Mouse (Mus musculus) Patski (cell line): ENCODE measurements around the gene Prrc2b. TPM values are rescaled to one million over a fixed set of nuclear protein-coding genes. Genes with fewer than 3 reads are reported as not detected.

Experiments used
- ATAC-seq: fragments of 100-300 bp; one replicate; pipeline ENCODE4 v1.8.0; 2021
- CTCF ChIA-PET: fragments of 350-600 bp; sonication (Branson Sonifier 250); formaldehyde crosslinking; loops from one replicate; lab custom pipeline; 2022; ENCODE audit warnings: inconsistent platforms; lab: Charles Lee
- POLR2A ChIA-PET: fragments of 350-600 bp; sonication (Branson Sonifier 250); formaldehyde crosslinking; loops from one replicate; lab custom pipeline; 2022; ENCODE audit warnings: antibody characterized with exemption, inconsistent platforms; lab: Charles Lee
- DNase-seq: peaks from one replicate; pipeline ENCODE4 v3.0.0-alpha.2; 2011; ENCODE audit warnings: low read depth, low spot score
- H3K27me3 ChIP-seq: fragments of 371-371 bp; one replicate; pipeline ENCODE4 v1.5.1; 2021
- CTCF ChIP-seq: fragments of 100-300 bp; IDR thresholded peaks from one replicate; pipeline ENCODE4 v1.5.1; 2021
- in situ Hi-C: fragments of 300-500 bp; cut with MboI; formaldehyde crosslinking; loops from 3 replicates; pipeline ENCODE4 v1.11.1; 2018; ENCODE audit warnings: low pct_unique_long_range_greater_than_20kb, mixed read lengths
- polyA plus RNA-seq: library from polyadenylated mRNA; unstranded; gene quantifications from one replicate; pipeline ENCODE4 v1.2.3, GENCODE M21; 2021

Gene Prrc2b
- polyA plus RNA-seq, 1 experiment from 2014 or later = 81.9 TPM

GRCm38 (mm10) chr2:32121150-32121549, 29.7 kb upstream of the Prrc2b start:
- ChIA-PET POLR2A (no interaction called here), CTCF (interaction anchor here (1.3 kb wide), 1 partner anchor 9 kb away, joined by 5 read pairs; no protein-coding TSS in a partner anchor)
- no peak for DNase-seq
- H3K27me3 ChIP-seq = no peaks in the 10 kb centered on the region
- in situ Hi-C loops = no loop called here
- no peak for ATAC-seq
- no peak for TF ChIP-seq CTCF

GRCm38 (mm10) chr2:32121785-32122184, 29.1 kb upstream of the Prrc2b start:
- H3K27me3 ChIP-seq = no peaks in the 10 kb centered on the region
- ATAC-seq (no peak), DNase-seq (no peak)
- no peak for TF ChIP-seq CTCF
- ChIA-PET POLR2A (no interaction called here), CTCF (no interaction called here)
- in situ Hi-C loops = no loop called here

GRCm38 (mm10) chr2:32127653-32128535, 23.0 kb upstream of the Prrc2b start:
- TF ChIP-seq CTCF = no peak
- in situ Hi-C loops = no loop called here
- ChIA-PET CTCF (no interaction called here), POLR2A (interaction anchor here (0.6 kb wide), 1 partner anchor 193 kb away, joined by 4 read pairs; no protein-coding TSS in a partner anchor)
- DNase-seq = no peak
- no peak for ATAC-seq
- no peaks in the 10 kb centered on the region for H3K27me3 ChIP-seq

DNA sequence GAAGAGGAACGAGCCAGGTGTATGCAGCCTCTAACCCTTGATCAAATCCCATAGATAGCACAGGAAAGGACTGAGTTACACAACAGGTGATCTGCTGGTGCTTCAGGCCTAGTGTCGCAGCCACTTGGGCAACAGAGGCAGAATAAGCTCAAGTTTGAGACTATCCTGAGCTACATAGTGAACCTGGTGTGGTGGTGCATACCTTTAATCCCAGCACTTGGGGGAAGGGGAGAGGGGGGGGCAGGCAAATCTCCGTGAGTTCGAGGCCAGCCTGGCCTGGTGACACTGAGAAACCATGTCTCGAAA, 22.4 kb upstream of the Prrc2b start:
- in situ Hi-C loops = no loop called here
- ChIA-PET CTCF (no interaction called here), POLR2A (no interaction called here)
- TF ChIP-seq CTCF = no peak
- no peaks in the 10 kb centered on the region for H3K27me3 ChIP-seq
- ATAC-seq = no peak
- DNase-seq = no peak

DNA sequence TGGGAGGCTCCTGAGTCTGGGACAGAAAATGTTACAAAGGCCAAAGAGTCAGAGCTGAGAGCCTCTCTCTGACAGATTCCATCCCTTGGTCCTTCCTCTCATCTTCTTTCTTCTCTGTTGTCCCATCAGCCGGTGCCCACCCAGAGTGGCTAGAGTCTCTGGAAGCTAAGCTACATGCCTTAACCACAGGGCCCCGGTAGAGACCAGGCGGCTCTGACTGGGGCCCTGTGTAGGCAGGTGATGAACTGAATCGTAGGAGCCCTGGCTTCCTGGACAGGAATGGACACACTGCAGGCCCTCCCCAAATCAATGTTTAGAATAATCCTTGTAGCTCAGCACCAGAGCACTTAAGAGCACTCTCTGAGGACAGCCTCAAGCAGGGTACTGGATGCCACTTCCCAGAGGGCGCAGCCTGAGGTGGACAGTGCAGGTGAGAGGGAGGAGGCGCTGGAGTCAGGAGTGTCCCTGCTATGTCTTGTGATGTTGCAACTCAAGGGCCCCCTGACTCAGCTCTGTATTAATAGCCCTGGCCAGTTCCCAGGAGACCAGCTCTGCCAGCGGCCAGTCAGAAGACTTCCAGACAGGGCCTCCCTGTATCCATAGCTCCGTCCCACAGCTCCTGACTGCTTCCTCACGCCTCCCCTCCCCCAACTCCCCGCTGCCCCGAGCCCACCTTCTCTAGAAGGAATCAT, 21.4 kb upstream of the Prrc2b start:
- H3K27me3 ChIP-seq = no peaks in the 10 kb centered on the region
- no peak for TF ChIP-seq CTCF
- in situ Hi-C loops = loop anchor here (5.0 to 10.0 kb wide), 3 partner anchors 65 to 207 kb away; partner anchors contain the start of gene Pomt1
- POLR2A ChIA-PET = no interaction called here
- no peak for ATAC-seq
- no peak for DNase-seq
- CTCF ChIA-PET = interaction anchor here (0.7 to 1.4 kb wide), 5 partner anchors 9 to 113 kb away, joined by 3 to 5 read pairs (median 3); no protein-coding TSS in a partner anchor

- CTCF ChIA-PET = interaction anchor here (0.7 to 1.4 kb wide), 7 partner anchors 10 to 97 kb away, joined by 3 to 5 read pairs (median 3); no protein-coding TSS in a partner anchor
- TF ChIP-seq CTCF = peak; percentile 92
- DNase-seq = no peak
Measured at GRCm38 (mm10) chr2:32130435-32130834, 20.4 kb upstream of the Prrc2b start.

DNA sequence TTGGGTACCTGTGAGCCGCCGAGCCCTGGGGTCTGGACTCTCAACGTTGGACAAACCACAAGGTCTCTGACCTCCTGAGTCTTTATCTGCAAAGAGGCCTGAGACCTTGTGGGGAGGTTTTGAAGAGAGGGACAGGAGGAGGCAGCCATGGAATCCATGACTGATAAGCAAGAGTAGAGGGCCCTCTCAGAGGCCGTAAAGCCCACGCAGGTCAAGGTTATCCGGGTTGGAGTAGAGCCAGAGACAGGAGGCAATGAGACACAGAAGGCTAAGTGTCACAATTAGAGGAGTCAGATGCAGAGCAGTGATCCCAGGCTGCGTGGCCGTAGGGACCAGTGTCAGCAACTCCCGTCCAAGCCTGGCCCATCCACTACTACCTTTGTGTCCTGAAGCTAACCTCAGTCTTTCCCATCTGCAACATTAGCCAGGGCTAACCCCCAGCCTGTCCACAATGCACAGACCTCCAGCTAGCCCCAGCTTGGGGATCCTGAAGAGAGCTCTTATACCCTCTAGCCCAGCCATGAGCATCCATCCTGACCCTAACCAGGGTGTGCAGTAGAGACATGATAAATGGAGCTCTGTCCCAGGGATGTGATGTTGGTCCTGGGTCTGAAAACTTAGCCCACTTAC, 19.6 kb upstream of the Prrc2b start:
- ChIA-PET POLR2A (interaction anchor here (0.5 kb wide), 1 partner anchor 33 kb away, joined by 4 read pairs; no protein-coding TSS in a partner anchor), CTCF (interaction anchor here (0.7 to 1.4 kb wide), 3 partner anchors 37 to 98 kb away, joined by 3 read pairs; no protein-coding TSS in a partner anchor)
- ATAC-seq = no peak
- in situ Hi-C loops = loop anchor here (5.0 to 10.0 kb wide), 3 partner anchors 63 to 209 kb away; partner anchors contain the start of gene Pomt1
- DNase-seq = no peak
- TF ChIP-seq CTCF = no peak
- no peaks in the 10 kb centered on the region for H3K27me3 ChIP-seq

More at GRCm38 (mm10) chr2:32130435-32130834, 20.4 kb upstream of the Prrc2b start:
- no peaks in the 10 kb centered on the region for H3K27me3 ChIP-seq
- in situ Hi-C loops = loop anchor here (5.0 to 10.0 kb wide), 3 partner anchors 64 to 208 kb away; partner anchors contain the start of gene Pomt1
- ATAC-seq = no peak
- POLR2A ChIA-PET = interaction anchor here (0.5 kb wide), 1 partner anchor 33 kb away, joined by 4 read pairs; no protein-coding TSS in a partner anchor

DNA sequence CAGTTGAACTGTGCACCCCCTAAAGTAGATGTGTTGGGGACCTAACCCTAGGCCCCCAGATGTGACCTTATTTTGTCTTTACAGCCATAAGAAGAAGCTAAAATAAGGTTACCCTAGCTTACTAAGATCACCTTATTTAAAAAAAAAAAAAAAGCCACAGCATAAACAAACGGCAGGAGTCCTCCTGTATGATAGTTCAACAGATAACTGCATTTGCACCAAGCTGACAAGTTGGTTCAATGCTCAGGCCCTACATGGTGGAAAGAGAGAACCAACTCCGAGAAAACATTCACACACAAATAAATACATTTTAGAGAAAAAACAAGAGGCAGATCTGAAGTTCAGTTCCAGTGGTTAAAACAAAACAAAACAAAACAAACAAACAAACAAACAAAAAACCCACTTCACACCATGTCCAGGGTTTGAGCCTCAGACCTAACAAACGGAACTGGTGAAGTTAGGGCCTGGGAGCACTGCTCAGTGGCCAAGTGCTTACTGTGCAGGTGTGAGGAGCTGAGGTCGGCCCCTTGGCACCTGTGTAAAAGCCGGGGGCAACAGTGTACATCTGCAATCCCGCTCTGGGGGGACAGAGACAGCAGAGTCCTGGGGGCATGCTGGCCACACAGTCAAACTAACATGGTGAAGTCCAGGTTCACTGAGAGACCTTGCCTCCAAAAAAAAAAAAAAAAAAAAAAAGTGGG, 18.9 kb upstream of the Prrc2b start:
- in situ Hi-C loops = loop anchor here (5.0 to 10.0 kb wide), 3 partner anchors 63 to 210 kb away; partner anchors contain the start of gene Pomt1
- H3K27me3 ChIP-seq = no peaks in the 10 kb centered on the region
- ChIA-PET POLR2A (no interaction called here), CTCF (interaction anchor here (0.7 to 1.4 kb wide), 2 partner anchors 72 to 99 kb away, joined by 3 read pairs; no protein-coding TSS in a partner anchor)
- ATAC-seq (no peak), DNase-seq (no peak)
- no peak for TF ChIP-seq CTCF

GRCm38 (mm10) chr2:32132567-32132992, 18.3 kb upstream of the Prrc2b start:
- ChIA-PET CTCF (no interaction called here), POLR2A (no interaction called here)
- no peak for DNase-seq
- in situ Hi-C loops = loop anchor here (5.0 to 10.0 kb wide), 3 partner anchors 62 to 210 kb away; partner anchors contain the start of gene Pomt1
- no peak for TF ChIP-seq CTCF
- H3K27me3 ChIP-seq = no peaks in the 10 kb centered on the region
- ATAC-seq = no peak
